12 mouse cellular contexts compared by ENCODE assay signal in the genomic region with DNA sequence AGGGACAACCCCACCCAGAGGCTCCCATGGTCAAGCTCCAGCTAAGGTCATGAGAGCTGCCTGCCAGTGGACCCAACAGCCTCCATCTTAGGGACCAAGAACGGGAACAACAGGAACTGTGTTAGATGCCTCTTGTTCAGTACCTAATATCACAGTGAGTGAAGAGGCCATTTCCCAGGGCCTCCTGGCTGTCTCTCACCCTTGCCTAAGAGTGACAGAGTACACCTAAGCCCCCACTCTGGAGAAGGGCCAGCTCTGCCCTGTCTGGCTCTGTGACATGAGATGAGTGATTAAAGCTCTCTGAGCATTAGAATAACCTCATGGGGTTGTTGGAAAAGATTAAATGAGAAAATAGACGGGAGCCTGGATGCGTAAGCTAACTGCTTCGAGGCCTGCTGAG.
"Had no signal": no experiment of that assay in that cellular context is flagged by ENCODE, and none has a peak within 500 bp of the region (broad histone marks: within the 10 kb centered on the region; RNA-seq: fewer than 3 reads in every experiment).

No protein-coding gene starts in this region.

- H3K9ac ChIP-seq: limb, embryonic 15.5 days; neural tube, embryonic 15.5 days had no signal

- H3K4me3 ChIP-seq: limb, embryonic 15.5 days; midbrain, embryonic 10.5 days; myocyte; neural tube, embryonic 15.5 days had no signal

- DNase-seq: kidney, adult 18-20 months; kidney, postnatal 10 days; kidney, postnatal 4 days; lung, adult 18-20 months; midbrain, embryonic 14.5 days; right cerebral cortex, adult 18-20 months; thymus, adult 18-20 months; thymus, postnatal 14 days had no signal

- H3K4me2 ChIP-seq: limb, embryonic 15.5 days; neural tube, embryonic 15.5 days had no signal

- H3K27me3 ChIP-seq: limb, embryonic 15.5 days; neural tube, embryonic 15.5 days had no signal

- H3K27ac ChIP-seq: limb, embryonic 15.5 days; midbrain, embryonic 10.5 days; neural tube, embryonic 15.5 days had no signal

- H3K9me3 ChIP-seq: limb, embryonic 15.5 days; midbrain, embryonic 10.5 days; neural tube, embryonic 15.5 days had no signal

- H3K36me3 ChIP-seq: limb, embryonic 15.5 days; midbrain, embryonic 10.5 days; neural tube, embryonic 15.5 days had no signal
